ENCODE assay signal across 8 mouse cellular contexts in genomic region chr2:105397446-105398211, GRCm38 (mm10). TPM values are rescaled to one million over a fixed set of nuclear protein-coding genes. Genes with fewer than 3 reads are reported as not detected.
A peak's percentile ranks its signal among the peaks of the same experiment; 100 is the strongest.
DNase-seq lines count a peak whose midpoint lies in the region; ATAC-seq lines count a peak whose summit lies in the region.
"Had no signal": no experiment of that assay in that cellular context is flagged by ENCODE, and none has a peak within 500 bp of the region (broad histone marks: within the 10 kb centered on the region; RNA-seq: fewer than 3 reads in every experiment).

No protein-coding gene starts in this region.

- H3K9me3 ChIP-seq in forebrain, embryonic 11.5 days (ENCODE audit: control insufficient read depth, low read length) = no peaks in the 10 kb centered on the region
- H3K9me3 ChIP-seq in liver, embryonic 12.5 days (replicated peaks) = no peaks in the 10 kb centered on the region

- peaks cover 7% of the 10 kb centered on the region; the same call in 1 of the 2 replicates for H3K4me1 ChIP-seq in forebrain, embryonic 11.5 days (replicated peaks; ENCODE audit: control insufficient read depth, insufficient read depth, low read length)
- peaks cover 67% of the 10 kb centered on the region for H3K4me1 ChIP-seq in liver, embryonic 12.5 days

- peak overlapping the region; percentile 90; the same call in 1 of the 2 replicates for H3K9ac ChIP-seq in forebrain, embryonic 11.5 days (ENCODE audit: low read length)
- H3K9ac ChIP-seq in liver, embryonic 12.5 days = peak overlapping the region; percentile 85

- no peak overlapping the region for H3K27ac ChIP-seq in forebrain, embryonic 11.5 days (ENCODE audit: low read depth, low read length)
- H3K27ac ChIP-seq in liver, embryonic 12.5 days = no peak overlapping the region
- H3K27ac ChIP-seq: left cerebral cortex, adult 2 months had no signal

- peak overlapping the region; percentile 67 for H3K4me3 ChIP-seq in forebrain, embryonic 11.5 days (ENCODE audit: low read depth, low read length)
- H3K4me3 ChIP-seq in liver, embryonic 12.5 days = peak overlapping the region; percentile 81

- H3K27me3 ChIP-seq in forebrain, embryonic 11.5 days (ENCODE audit: control insufficient read depth, insufficient read depth, low read length) = no peaks in the 10 kb centered on the region
- H3K27me3 ChIP-seq in liver, embryonic 12.5 days (replicated peaks) = peaks cover 19% of the 10 kb centered on the region

- DNase-seq in ovary, adult 18-20 months (ENCODE audit: low spot score) = peak; percentile 4
- DNase-seq in ovary, postnatal 36 days (ENCODE audit: low spot score) = no peak
- DNase-seq in forebrain, embryonic 11.5 days (ENCODE audit: low spot score) = no peak
- no peak for DNase-seq in B cell, adult 2 months
- no peak for DNase-seq in frontal cortex, postnatal 25 days (ENCODE audit: low spot score in 2 of 2)

- no peaks in the 10 kb centered on the region for H3K36me3 ChIP-seq in forebrain, embryonic 11.5 days (ENCODE audit: control insufficient read depth, insufficient read depth, low read length)
- peaks cover 23% of the 10 kb centered on the region for H3K36me3 ChIP-seq in liver, embryonic 12.5 days

- no peak for ATAC-seq in forebrain, embryonic 11.5 days (replicated peaks; ENCODE audit: low FRiP score)
- no peak for ATAC-seq in liver, embryonic 12.5 days
- ATAC-seq in CD4-positive, CD25-positive, alpha-beta regulatory T cell, adult 4 months = no peak

- peak overlapping the region; percentile 89 for H3K4me2 ChIP-seq in forebrain, embryonic 11.5 days (ENCODE audit: low read depth, low read length, severe bottlenecking)
- peak overlapping the region; percentile 97 for H3K4me2 ChIP-seq in liver, embryonic 12.5 days

- 14% methylated on average over 5 of the region's 5 CpGs for WGBS in forebrain, embryonic 11.5 days
- WGBS in liver, embryonic 12.5 days (ENCODE audit: insufficient replicate concordance) = 39% methylated on average over 5 of the region's 5 CpGs

RNA-seq across cellular contexts. Expression of gene Rcn1, which starts 1.5 kb away (rescaled TPM):
- polyA plus RNA-seq in forebrain, embryonic 11.5 days (2014; fragmentation: Nextera tagmentation; extraction: Ambion mirVana) = 116 and 120 TPM in 2 replicates
- 45.8 and 47.0 TPM in 2 replicates for polyA plus RNA-seq in liver, embryonic 12.5 days (2016; fragmentation: Nextera tagmentation; extraction: Ambion mirVana)
- 10 to 100 TPM; 13.3 to 16.9 TPM for polyA plus RNA-seq in CD4-positive, CD25-positive, alpha-beta regulatory T cell, adult 4 months (2017; shearing (Covaris generic))
